Mouse (Mus musculus) G1E (cell line): Measurements from ENCODE around the gene Ndufs6.

ENCODE experiments used
- CTCF ChIP-seq: IDR thresholded peaks from 2 replicates; pipeline ENCODE4 v1.5.1; 2012; ENCODE audit warnings: low read depth, low read length, inconsistent platforms, mixed read lengths
- GATA1 ChIP-seq: IDR thresholded peaks from 2 replicates; pipeline ENCODE4 v1.6.1; 2012; ENCODE audit warnings: borderline replicate concordance, low read length, inconsistent platforms, mixed read lengths

GRCm38 (mm10) chr13:73352491-73352890 is 24.1 kb upstream of the Ndufs6 start:
- TF ChIP-seq CTCF (no peak), GATA1 (no peak)
